Mouse (Mus musculus): ENCODE data around the gene Haus8. TPM values are rescaled to one million over a fixed set of nuclear protein-coding genes. Genes with fewer than 3 reads are reported as not detected.
"Not testable (repeated sequence)": the region's sequence is repeated elsewhere in the genome, so short reads cannot be mapped to it uniquely, and the experiment has no call there.

Gene Haus8
- total RNA-seq, 2 experiments from 2014 or later = 5.3 to 6.3 TPM

DNA sequence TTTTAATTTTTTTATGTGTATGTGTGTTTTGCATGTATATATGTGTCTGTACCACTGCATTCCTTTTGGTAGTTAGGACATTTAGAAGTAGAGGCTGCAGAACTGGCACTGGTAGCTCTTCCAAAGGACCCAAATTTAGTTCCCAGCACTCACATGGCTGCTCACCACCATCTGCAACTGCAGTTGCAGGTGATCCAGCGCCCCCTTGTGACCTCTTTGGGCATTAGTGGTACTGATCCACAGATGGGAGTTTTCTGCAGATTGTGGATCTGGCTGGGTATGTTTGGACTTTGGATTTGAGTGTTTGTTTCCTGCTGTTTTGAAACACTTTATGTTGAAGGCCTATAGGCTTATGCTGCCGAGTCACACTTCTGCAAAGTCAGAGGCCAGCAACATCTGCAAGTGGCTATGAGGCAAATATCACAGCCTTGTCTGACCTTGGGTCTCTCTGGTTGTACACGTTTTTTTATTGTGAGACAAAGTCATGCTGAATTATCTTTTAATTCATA is 15.8 kb upstream of the Haus8 start:
- intact Hi-C loops (cut with DNase I) = no loop called here
- no peak for DNase-seq

DNA sequence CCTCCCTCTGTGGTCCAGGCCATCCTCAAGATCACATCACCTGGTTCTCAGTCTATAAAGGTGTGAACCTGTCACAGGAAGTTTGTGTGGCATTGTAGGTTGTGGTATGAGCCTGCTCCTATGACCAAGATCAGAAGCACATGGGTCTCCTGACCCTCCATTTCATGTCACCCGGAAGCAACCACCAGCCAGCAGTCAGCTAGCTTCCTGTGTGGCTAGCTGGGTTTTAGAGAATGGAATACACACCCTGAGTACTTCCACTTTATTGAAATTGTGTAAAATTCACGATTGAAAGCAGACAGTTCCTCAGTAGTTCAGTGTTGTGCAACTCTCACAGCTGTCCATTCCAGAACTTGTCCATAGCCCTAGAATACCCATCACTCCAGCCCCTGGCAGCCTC is 13.5 kb upstream of the Haus8 start:
- DNase-seq; intact Hi-C loops (cut with DNase I): not testable (repeated sequence)

DNA sequence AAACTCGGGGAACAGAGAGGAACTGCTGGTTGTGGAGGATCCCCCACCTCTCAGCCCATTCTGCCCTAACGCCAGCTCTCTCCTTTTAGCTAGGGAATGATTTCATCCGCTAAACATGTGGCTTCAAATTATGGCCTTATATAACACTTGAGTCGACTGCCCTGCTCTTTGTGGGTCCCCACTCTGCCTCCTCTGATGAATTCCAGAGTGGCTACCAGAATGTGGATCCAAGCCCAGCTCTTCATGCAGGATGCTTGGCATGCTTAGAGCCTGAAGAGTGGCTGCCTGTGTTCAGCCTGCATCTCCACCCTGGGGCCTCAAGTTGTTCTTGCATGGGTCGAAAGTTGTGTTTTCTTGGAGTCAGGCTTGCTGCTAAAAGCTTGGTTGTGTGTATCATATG is 9.9 kb upstream of the Haus8 start:
- DNase-seq = no peak
- intact Hi-C loops (cut with DNase I) = no loop called here

DNA sequence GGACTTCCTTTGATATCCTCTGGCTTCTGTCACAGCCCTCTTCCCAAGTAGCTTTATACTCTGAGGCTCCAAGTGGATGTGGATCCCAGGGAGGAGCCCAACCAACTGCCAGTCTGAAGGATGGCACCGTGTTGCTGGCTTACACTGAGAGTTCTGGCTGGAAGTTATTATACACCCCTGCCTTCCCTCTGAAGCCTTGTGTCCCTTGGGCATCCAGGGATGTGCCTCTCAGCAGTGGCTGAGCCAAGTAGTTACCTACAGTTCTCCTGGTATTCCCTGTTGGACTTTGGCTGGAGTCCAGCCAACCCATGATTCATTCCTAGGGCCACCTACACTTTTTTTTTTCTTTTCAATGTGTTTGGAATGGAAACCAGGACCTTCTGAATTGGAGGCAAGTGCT is 9.0 kb upstream of the Haus8 start:
- DNase-seq; intact Hi-C loops (cut with DNase I): not testable (repeated sequence)

DNA sequence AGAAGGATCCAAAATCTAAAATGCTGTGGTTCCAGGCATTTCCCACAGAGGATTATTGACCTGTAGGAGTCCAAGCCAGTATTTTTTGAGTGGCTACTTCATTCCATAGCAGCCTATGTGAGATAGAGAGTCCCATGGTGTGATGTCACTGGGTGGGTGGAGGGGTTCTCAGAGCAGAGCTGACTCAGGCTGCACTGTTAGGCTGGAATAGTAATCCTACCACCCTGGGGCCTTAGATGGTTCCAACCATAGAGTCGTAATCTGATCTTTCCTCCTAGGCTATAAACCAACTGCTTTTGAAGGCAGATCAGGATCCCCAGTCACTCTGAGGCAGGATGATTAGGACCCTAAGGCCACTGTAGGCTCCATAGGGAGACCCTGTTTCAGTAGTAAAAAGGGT is 6.7 kb upstream of the Haus8 start:
- DNase-seq; intact Hi-C loops (cut with DNase I): not testable (repeated sequence)

DNA sequence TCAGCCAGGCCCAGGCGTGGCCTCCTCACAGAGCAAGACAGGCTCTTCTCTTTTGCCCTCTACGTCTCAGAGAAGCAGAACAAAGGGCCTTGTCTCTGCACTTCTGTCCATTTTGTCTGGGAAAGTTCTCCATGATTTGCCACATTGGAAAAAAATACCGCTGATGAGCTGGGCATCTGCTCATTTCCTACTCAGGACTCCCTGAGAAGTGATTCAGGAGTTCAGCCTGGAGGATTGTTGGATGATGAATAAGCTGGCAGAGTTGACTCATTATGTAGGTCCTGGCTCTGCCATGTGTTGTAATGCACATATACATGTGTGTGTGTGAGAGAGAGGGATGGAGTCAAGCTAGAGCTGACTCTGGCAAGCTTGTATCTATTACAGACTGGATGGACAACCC is 3.4 kb upstream of the Haus8 start:
- DNase-seq = no peak
- intact Hi-C loops (cut with DNase I) = no loop called here

DNA sequence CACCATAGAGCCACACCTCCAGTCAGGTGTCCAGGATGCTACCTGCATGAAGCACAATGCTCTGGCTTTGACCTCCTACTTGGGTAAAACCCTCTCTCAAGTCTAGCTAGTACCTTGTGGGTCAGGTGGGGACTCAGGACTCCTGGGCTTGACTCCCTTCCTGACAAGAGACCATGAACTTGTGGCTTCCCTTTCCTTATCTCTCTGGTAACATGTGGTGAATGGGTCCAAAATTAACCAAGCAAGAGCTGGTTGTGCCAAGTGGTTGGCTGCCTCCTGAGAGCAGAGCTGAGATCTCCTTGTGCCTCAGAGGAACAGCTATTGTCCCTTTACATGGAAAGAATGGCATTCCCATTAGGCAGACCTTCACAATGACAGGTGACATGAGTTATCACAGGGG is 1.7 kb upstream of the Haus8 start:
- no peak for DNase-seq
- intact Hi-C loops (cut with DNase I) = no loop called here

DNA sequence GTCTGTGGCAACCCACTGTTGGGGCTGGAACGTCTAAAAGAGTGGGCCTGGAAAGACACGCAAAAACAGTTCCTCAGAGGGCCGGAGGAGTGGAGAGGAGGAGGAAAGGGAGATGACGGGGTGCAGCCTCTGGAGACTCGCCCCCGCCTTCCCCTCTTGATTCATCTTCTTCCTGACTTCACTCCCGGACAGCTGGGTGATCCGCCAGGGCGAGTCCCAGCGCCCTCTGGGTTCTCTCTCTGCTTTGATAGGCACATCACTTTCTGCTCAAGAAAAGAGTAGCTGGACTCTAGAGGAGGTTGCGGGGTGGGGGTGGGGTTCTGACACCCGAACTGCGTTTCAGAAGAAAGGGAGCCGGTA is 397 bp upstream of the Haus8 start:
- peak; percentile 40 to 47 for DNase-seq
- intact Hi-C loops (cut with DNase I) = no loop called here

DNA sequence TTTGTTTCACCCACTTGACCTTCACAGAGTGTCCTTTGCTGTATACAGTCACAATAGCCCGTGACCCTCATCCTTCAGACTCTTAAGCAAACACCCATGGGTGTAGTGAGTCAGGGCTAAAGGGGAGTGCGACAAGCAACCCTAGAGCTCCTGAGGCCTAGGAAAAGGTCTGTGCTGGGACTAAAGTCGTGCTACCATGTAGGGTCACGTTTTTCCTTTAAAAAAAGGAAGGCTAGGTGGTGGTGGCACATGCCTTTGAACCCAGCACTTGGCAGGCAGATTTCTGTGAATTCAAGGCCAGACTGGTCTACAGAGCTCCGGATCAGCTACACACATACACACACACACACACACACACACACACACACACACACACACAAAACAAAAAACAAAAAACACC is 1.1 kb downstream of the Haus8 start:
- intact Hi-C loops (cut with DNase I) = no loop called here
- DNase-seq = no peak

DNA sequence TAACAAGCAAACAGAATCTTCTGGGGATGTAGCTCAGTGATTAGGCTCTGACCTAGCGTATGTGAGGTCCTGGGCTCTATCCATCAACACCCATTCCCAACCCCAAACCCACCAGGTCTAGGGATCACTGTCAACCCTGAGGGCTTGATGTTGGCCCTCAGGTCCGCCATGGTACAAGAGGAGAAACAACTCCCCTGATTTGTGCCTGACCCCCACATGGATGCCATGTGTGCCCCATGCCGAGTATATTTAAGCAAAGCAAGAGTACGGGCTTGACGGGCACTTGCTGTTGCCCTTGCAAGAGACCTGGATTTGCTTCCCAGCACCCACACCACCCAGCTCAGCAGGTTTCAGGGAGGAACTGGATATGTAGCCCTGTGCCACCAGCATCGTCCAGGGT is 4.4 kb downstream of the Haus8 start:
- intact Hi-C loops (cut with DNase I); DNase-seq: not testable (repeated sequence)

DNA sequence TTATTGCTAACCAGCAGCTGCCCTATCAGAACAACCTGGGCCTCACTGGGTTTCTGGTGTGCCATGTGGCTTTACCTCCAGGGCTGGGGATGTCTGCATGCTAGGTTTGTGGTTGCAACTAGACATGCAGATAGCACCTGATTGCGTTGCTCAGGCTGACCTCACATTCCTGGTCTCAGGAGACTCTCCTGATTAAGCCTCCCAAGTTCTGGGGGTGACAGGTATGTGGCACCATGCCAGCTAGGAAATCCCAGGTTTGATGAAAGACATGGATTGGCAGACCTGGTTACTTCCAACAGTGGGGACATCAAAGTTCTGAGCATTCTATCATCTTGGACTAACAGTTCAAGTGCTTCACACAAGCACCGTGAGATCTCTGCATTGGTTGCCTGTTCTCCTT is 5.0 kb downstream of the Haus8 start:
- DNase-seq = no peak
- intact Hi-C loops (cut with DNase I) = no loop called here

DNA sequence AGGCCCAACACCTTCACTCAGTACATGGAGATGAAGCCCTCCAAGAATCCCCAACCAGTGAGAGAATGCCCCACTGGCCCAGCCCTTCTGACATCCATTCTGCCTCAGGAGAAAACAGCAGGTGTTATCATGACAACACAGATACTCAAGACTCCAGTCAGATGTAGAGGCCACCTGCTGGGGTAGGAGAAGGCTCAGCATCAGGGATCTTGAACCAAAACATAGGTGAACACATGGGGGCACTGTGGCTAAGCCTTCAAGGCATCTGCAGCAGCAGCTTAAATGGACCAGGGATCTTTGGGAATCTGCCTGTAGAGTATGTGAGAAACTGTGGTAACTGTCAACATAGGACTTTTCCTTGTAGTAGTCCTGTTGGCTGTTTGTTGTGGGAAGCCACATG is 11.5 kb downstream of the Haus8 start:
- intact Hi-C loops (cut with DNase I) = no loop called here
- DNase-seq = no peak

DNA sequence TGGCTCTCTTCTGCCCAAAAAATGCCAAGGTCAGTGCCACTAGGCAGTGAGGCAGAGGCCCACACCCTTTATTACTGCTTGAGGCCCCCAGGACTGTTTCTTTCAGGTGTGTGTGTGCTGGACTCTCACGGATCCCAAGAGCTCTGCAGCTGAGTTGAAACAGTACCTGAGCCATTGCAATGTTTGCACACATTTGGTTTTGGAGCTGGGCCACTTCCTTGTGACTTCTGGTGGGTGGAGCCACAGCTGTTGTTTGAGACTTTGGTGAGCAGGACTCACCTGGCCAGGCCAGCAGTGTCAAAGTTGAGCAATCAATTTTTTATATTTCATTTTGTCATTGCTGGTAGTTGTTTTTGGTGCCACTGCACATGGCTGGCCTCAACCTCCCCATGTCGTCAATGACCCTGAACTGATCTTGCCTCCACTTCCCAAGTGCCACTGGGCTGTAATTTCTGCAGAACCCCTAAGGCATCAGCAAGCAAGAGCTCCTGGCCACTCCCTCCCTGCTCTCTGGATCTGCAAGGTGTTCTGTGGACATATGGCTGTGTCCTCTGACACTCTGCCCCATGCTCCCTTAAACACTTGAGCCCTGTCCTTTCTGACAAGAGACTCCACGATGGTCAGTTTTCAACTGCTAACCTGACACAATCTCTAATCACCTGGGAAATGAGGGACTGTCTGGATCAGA is 16.0 kb downstream of the Haus8 start:
- intact Hi-C loops (cut with DNase I) = no loop called here
- DNase-seq = no peak

DNA sequence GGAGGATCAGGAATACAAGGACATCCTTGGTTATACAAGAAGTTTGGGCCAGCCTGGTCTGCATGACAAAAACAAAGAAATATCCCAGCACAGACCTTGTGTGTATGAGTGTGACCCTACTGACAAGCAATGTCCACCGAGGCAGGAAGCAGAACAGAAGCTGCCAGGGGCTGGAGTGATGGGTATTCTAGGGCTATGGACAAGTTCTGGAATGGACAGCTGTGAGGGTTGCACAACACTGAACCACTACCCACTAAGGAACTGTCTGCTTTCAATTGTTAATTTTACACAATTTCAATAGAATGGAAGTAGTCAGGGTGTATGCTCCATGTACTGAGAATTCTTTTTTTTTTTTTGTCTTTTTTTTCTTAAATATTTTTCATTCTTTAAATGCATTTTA is 24.5 kb downstream of the Haus8 start:
- intact Hi-C loops (cut with DNase I) = no loop called here
- DNase-seq = no peak

DNA sequence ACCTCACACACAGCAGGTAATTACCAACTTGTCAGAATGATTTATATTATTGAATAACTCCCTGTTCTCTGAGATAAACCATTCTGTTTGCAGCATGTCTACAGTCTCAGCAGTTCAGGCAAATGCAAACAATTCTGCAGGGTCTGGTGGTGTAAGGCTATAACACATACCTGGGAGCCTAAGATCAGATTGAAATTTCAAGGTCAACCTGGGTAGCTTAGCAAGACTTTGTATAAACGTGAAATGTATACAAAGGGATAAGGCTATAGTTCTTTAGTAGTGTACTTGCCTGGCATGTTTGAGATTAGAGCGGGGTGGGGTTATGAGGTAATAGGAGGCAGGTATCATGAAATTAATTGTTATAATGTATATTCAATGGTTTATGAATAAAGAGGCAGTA is 30.0 kb downstream of the Haus8 start:
- no peak for DNase-seq
- intact Hi-C loops (cut with DNase I) = no loop called here

DNA sequence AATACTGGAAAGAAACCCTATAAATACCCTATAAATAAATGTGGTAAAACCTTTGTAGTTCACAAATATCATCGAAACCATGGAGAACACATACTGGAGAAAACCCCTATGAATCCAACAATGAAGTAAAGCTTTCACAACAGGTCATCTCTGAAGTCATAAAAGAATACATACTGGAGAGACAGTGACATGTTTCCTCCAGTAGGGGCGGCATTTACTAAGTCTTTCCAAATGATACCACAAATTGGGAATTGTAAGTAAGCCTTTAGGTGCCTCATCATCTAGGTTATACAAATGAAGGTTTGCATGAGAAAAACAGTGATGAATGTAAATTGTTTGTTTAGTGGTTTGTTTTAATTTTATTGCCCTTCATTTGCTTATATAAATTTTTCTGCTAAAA is 48.2 kb downstream of the Haus8 start:
- intact Hi-C loops (cut with DNase I) = no loop called here
- DNase-seq = no peak

DNA sequence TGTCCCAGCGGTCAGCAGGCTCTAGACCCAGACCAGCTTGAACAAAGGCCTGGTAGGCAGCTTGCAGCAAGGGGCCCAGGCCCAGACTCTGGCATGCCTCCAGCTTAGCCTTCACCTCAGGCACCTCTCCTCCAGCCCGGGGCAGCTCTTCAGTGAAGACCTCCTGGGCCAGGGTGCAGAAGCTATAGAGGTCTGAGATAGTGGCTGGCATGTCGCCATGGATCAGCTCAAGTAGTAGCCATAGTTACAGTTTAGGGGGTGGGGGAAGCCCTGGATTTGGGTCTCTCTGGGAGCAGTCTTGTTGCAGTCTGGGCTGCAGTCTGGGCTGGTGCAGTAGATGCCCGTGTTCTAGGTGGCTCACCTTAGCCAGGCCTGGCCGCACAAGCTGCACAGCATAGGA is 58.5 kb downstream of the Haus8 start:
- intact Hi-C loops (cut with DNase I) = loop anchor here (10.0 kb wide), 1 partner anchor 571 kb away; no protein-coding TSS in a partner anchor
- not testable (repeated sequence) for DNase-seq

DNA sequence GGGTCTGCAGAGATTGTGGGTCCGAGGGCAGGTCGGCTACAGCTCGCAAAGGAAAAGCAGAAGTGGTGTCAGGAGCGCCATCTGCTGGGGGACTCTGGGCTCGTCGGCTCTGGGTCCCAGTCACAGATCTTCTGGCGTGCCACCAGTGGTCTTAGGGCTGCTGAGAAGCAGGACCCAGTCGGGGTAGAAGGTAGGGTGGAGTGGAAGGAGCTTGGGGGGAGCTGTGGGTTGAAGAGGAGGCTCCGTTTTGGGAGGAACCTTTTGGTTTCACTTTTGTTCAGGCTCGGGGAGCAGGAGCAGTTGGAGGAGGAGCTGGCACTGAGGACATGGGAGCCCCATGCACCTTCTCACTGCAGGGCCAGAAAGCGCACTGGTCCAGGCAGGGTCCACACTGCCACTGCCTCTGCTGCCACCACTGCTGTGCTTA is 67.2 kb downstream of the Haus8 start:
- intact Hi-C loops (cut with DNase I) = loop anchor here (10.0 kb wide), 1 partner anchor 311 kb away; the partner anchor contains the start of genes Rpl18a and Slc5a5
- DNase-seq = peak in 1 of 2 experiments; percentile 24

Other genes with a start within 250 kb of the Haus8 start
- 1 to 10 TPM; 8.8 to 9.3 TPM for gene Myo9b, start 220 bp downstream of the Haus8 start, total RNA-seq (2021)
- gene Use1, start 93.9 kb upstream of the Haus8 start, total RNA-seq (2021) = 10 to 100 TPM; 75.4 to 96.2 TPM
- gene Ocel1, start 98.4 kb upstream of the Haus8 start, total RNA-seq (2021) = 1 to 10 TPM; 5.1 to 7.5 TPM
- gene Nr2f6, start 109.0 kb upstream of the Haus8 start, total RNA-seq (2021) = 10 to 100 TPM; 20.9 to 21.5 TPM
- gene Ushbp1, start 122.9 kb upstream of the Haus8 start, total RNA-seq (2021) = 1 to 10 TPM; 6.4 to 8.1 TPM
- gene Babam1, start 123.9 kb upstream of the Haus8 start, total RNA-seq (2021) = 10 to 100 TPM; 60.1 to 68.3 TPM
- gene Ankle1, start 133.1 kb upstream of the Haus8 start, total RNA-seq (2021) = under 1 TPM; 0.12 to 0.46 TPM
- gene Abhd8, start 190.7 kb upstream of the Haus8 start, total RNA-seq (2021) = 10 to 100 TPM; 19.3 to 26.9 TPM
- 10 to 100 TPM; 66.7 to 67.1 TPM for gene Mrpl34, start 192.0 kb upstream of the Haus8 start, total RNA-seq (2021)
- gene Dda1, start 196.3 kb upstream of the Haus8 start, total RNA-seq (2021) = 10 to 100 TPM; 20.4 to 27.6 TPM
- 10 to 100 TPM; 13.8 to 16.0 TPM for gene Ano8, start 213.0 kb upstream of the Haus8 start, total RNA-seq (2021)
- 10 to 100 TPM in 1 of 2 experiments, 1 to 10 TPM in 1; 8.0 to 10.5 TPM for gene Gtpbp3, start 215.2 kb upstream of the Haus8 start, total RNA-seq (2021)
- gene Plvap, start 238.8 kb upstream of the Haus8 start, total RNA-seq (2021) = 1 to 10 TPM; 5.6 to 9.3 TPM

Measured in gastrocnemius, postnatal 36 days (tissue).